Mouse (Mus musculus): ENCODE measurements around the gene Slc25a10. TPM values are rescaled to one million over a fixed set of nuclear protein-coding genes. Genes with fewer than 3 reads are reported as not detected.

Gene Slc25a10
- total RNA-seq (2014; rRNA removed) (121 and 135 TPM in 2 replicates), polyA plus RNA-seq (2012; rRNA removed) (445 and 478 TPM in 2 replicates)

DNA sequence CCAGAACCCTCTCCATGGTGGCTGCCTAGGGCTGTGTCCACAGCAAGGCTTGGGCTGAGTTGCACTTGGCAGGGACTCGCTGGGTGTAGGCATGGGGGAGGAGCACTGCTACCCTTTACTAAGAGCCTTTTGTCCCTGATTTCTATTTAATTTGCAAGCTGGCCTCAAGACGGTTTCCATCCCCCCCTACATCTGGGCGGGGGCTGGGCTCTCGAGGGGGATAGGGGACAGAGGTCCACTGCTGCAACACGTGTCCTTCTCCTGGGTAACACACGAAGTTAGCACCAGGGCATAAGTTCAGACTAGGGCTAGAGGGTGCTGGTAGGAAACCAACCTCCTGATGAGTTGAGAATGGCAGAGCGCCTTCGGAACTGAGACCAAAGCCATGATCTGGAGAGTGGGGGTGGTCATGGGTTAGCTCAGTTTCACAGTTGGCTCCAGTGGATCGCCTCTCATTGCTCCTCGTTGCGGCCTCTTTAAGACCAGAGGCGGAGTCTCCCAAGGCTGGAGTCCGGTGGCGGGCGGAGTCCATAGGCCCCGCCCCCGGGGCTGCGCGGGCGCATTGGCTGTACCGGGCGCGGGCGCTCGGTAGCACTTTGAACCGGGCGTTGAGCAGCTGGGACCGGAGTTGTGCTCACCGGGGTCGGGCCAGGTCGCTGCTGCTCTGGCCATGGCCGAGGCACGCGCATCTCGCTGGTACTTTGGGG lies at the start of gene Slc25a10:
Gene Slc25a10, plus strand, starts transcription at position 524 of the 707 bp plus-strand sequence.
- WGBS = under 1% methylated on average over 35 of the region's 35 CpGs

GRCm38 (mm10) chr11:120442344-120442743 lies 49.3 kb upstream of the Slc25a10 start, which contains the start of gene Tspan10:
Gene Tspan10 (plus strand): TSS chr11:120442644.
- Histone ChIP-seq H3K27me3 (ENCODE audit: control insufficient read depth, insufficient read depth, low read length) (no peaks in the 10 kb centered on the region), H3K4me3 (ENCODE audit: insufficient read depth, low read depth, low read length) (no peak within 1 kb of the TSS), H3K27ac (replicated peaks; ENCODE audit: insufficient read depth, low read depth, low read length) (peak within 1 kb of the TSS; percentile 64), H3K9ac (ENCODE audit: low read depth, low read length) (peak within 1 kb of the TSS; percentile 19; the same call in 1 of the 2 replicates), H3K4me1 (ENCODE audit: control insufficient read depth, insufficient read depth, low read length) (peaks cover 13% of the 10 kb centered on the region), H3K79me2 (ENCODE audit: control insufficient read depth, insufficient read depth, low read length) (no peaks in the 10 kb centered on the region), H3K36me3 (ENCODE audit: control insufficient read depth, insufficient read depth, low read length) (no peaks in the 10 kb centered on the region)
- WGBS = 84% methylated on average over 3 of the region's 3 CpGs
- DNase-seq (ENCODE audit: extremely low read depth, low read depth, low spot score) = no peak
- TF ChIP-seq CTCF (IDR thresholded peaks at IDR 0.05; ENCODE audit: low read depth, low read length) = no peak
- no peak for TF ChIP-seq POLR2A (IDR thresholded peaks at IDR 0.05; ENCODE audit: extremely low read depth, insufficient read depth, low read length)

More for the DNA sequence above, at the start of gene Slc25a10:
- Histone ChIP-seq H3K36me3 (ENCODE audit: control insufficient read depth, insufficient read depth, low read length) (peaks cover 28% of the 10 kb centered on the region), H3K79me2 (ENCODE audit: control insufficient read depth, insufficient read depth, low read length) (no peaks in the 10 kb centered on the region; the same call in 1 of the 2 replicates), H3K27ac (replicated peaks; ENCODE audit: insufficient read depth, low read depth, low read length) (peak within 1 kb of the TSS; percentile 96), H3K4me3 (ENCODE audit: insufficient read depth, low read depth, low read length) (peak within 1 kb of the TSS; percentile 93), H3K9ac (ENCODE audit: low read depth, low read length) (peak within 1 kb of the TSS; percentile 94), H3K4me1 (ENCODE audit: control insufficient read depth, insufficient read depth, low read length) (peaks cover 29% of the 10 kb centered on the region), H3K27me3 (ENCODE audit: control insufficient read depth, insufficient read depth, low read length) (no peaks in the 10 kb centered on the region)
- no peak for TF ChIP-seq CTCF (IDR thresholded peaks at IDR 0.05; ENCODE audit: low read depth, low read length)
- peak; percentile 84 for TF ChIP-seq POLR2A (IDR thresholded peaks at IDR 0.05; ENCODE audit: extremely low read depth, insufficient read depth, low read length)
- DNase-seq (ENCODE audit: extremely low read depth, low read depth, low spot score) = peak; percentile 89

GRCm38 (mm10) chr11:120442765-120443280 lies 48.8 kb upstream of the Slc25a10 start:
- peak; percentile 91 for DNase-seq (ENCODE audit: extremely low read depth, low read depth, low spot score)
- H3K27ac ChIP-seq (replicated peaks; ENCODE audit: insufficient read depth, low read depth, low read length) = peak overlapping the region; percentile 64
- no peaks in the 10 kb centered on the region for H3K27me3 ChIP-seq (ENCODE audit: control insufficient read depth, insufficient read depth, low read length)
- H3K79me2 ChIP-seq (ENCODE audit: control insufficient read depth, insufficient read depth, low read length) = no peaks in the 10 kb centered on the region
- H3K4me3 ChIP-seq (ENCODE audit: insufficient read depth, low read depth, low read length) = no peak overlapping the region
- no peak for TF ChIP-seq POLR2A (IDR thresholded peaks at IDR 0.05; ENCODE audit: extremely low read depth, insufficient read depth, low read length)
- TF ChIP-seq CTCF (IDR thresholded peaks at IDR 0.05; ENCODE audit: low read depth, low read length) = peak; percentile 37
- WGBS = 49% methylated on average over 3 of the region's 3 CpGs
- H3K36me3 ChIP-seq (ENCODE audit: control insufficient read depth, insufficient read depth, low read length) = no peaks in the 10 kb centered on the region
- no peak overlapping the region for H3K9ac ChIP-seq (ENCODE audit: low read depth, low read length)
- peaks cover 13% of the 10 kb centered on the region for H3K4me1 ChIP-seq (ENCODE audit: control insufficient read depth, insufficient read depth, low read length)

- DNase-seq (ENCODE audit: extremely low read depth, low read depth, low spot score) = no peak
- H3K4me1 ChIP-seq (ENCODE audit: control insufficient read depth, insufficient read depth, low read length) = peaks cover 9% of the 10 kb centered on the region
- no peak overlapping the region for H3K27ac ChIP-seq (replicated peaks; ENCODE audit: insufficient read depth, low read depth, low read length)
- H3K27me3 ChIP-seq (ENCODE audit: control insufficient read depth, insufficient read depth, low read length) = no peaks in the 10 kb centered on the region
- TF ChIP-seq CTCF (IDR thresholded peaks at IDR 0.05; ENCODE audit: low read depth, low read length) (no peak), POLR2A (IDR thresholded peaks at IDR 0.05; ENCODE audit: extremely low read depth, insufficient read depth, low read length) (no peak)
- H3K9ac ChIP-seq (ENCODE audit: low read depth, low read length) = no peak overlapping the region
- WGBS = 82% methylated on average over 6 of the region's 6 CpGs
- no peak overlapping the region for H3K4me3 ChIP-seq (ENCODE audit: insufficient read depth, low read depth, low read length)
- H3K79me2 ChIP-seq (ENCODE audit: control insufficient read depth, insufficient read depth, low read length) = no peaks in the 10 kb centered on the region
- H3K36me3 ChIP-seq (ENCODE audit: control insufficient read depth, insufficient read depth, low read length) = no peaks in the 10 kb centered on the region
These were observed 47.5 kb upstream of the Slc25a10 start for GRCm38 (mm10) chr11:120444106-120444505.

GRCm38 (mm10) chr11:120445475-120445874 lies 46.2 kb upstream of the Slc25a10 start:
- Histone ChIP-seq H3K79me2 (ENCODE audit: control insufficient read depth, insufficient read depth, low read length) (no peaks in the 10 kb centered on the region), H3K9ac (ENCODE audit: low read depth, low read length) (no peak overlapping the region), H3K4me3 (ENCODE audit: insufficient read depth, low read depth, low read length) (no peak overlapping the region), H3K4me1 (ENCODE audit: control insufficient read depth, insufficient read depth, low read length) (peaks cover 9% of the 10 kb centered on the region), H3K27ac (replicated peaks; ENCODE audit: insufficient read depth, low read depth, low read length) (no peak overlapping the region), H3K36me3 (ENCODE audit: control insufficient read depth, insufficient read depth, low read length) (no peaks in the 10 kb centered on the region), H3K27me3 (ENCODE audit: control insufficient read depth, insufficient read depth, low read length) (no peaks in the 10 kb centered on the region)
- DNase-seq (ENCODE audit: extremely low read depth, low read depth, low spot score) = no peak
- TF ChIP-seq CTCF (IDR thresholded peaks at IDR 0.05; ENCODE audit: low read depth, low read length) = no peak
- no peak for TF ChIP-seq POLR2A (IDR thresholded peaks at IDR 0.05; ENCODE audit: extremely low read depth, insufficient read depth, low read length)
- 82% methylated on average over 3 of the region's 3 CpGs for WGBS

GRCm38 (mm10) chr11:120447179-120447578 lies 44.5 kb upstream of the Slc25a10 start:
- TF ChIP-seq CTCF (IDR thresholded peaks at IDR 0.05; ENCODE audit: low read depth, low read length) = no peak
- no peak for TF ChIP-seq POLR2A (IDR thresholded peaks at IDR 0.05; ENCODE audit: extremely low read depth, insufficient read depth, low read length)
- H3K4me3 ChIP-seq (ENCODE audit: insufficient read depth, low read depth, low read length) = no peak overlapping the region
- H3K4me1 ChIP-seq (ENCODE audit: control insufficient read depth, insufficient read depth, low read length) = peaks cover 9% of the 10 kb centered on the region
- no peaks in the 10 kb centered on the region for H3K27me3 ChIP-seq (ENCODE audit: control insufficient read depth, insufficient read depth, low read length)
- no peak overlapping the region for H3K27ac ChIP-seq (replicated peaks; ENCODE audit: insufficient read depth, low read depth, low read length)
- no peak overlapping the region for H3K9ac ChIP-seq (ENCODE audit: low read depth, low read length)
- 92% methylated on average over 7 of the region's 7 CpGs for WGBS
- H3K79me2 ChIP-seq (ENCODE audit: control insufficient read depth, insufficient read depth, low read length) = no peaks in the 10 kb centered on the region
- DNase-seq (ENCODE audit: extremely low read depth, low read depth, low spot score) = no peak
- no peaks in the 10 kb centered on the region for H3K36me3 ChIP-seq (ENCODE audit: control insufficient read depth, insufficient read depth, low read length)

All from liver, adult 2 months (tissue).